Mouse (Mus musculus): ENCODE results near the gene Gm10837. TPM values are rescaled to one million over a fixed set of nuclear protein-coding genes. Genes with fewer than 3 reads are reported as not detected.
A peak's percentile ranks its signal among the peaks of the same experiment; 100 is the strongest.
"Not testable (repeated sequence)": the region's sequence is repeated elsewhere in the genome, so short reads cannot be mapped to it uniquely, and the experiment has no call there.

Gm10837 gene
- total RNA-seq (2017) = not detected in 2 replicates

- ATAC-seq (replicated peaks in 1 of 2; ENCODE audit: insufficient read depth in 1 of 2, low FRiP score in 2 of 2, low TSS enrichment in 1 of 2, low read depth in 1 of 2, poor library complexity in 2 of 2, severe bottlenecking in 2 of 2) = peak in 1 of 2 experiments; percentile 33; a peak in 2 of 4 replicates
These were observed at the start of gene Gm10837 for GRCm38 (mm10) chr14:122490441-122491328. TSS of gene Gm10837 (plus strand) at chr14:122490586.

- peak; percentile 17 to 26; a peak in 2 of 4 replicates for ATAC-seq (replicated peaks in 1 of 2; ENCODE audit: insufficient read depth in 1 of 2, low FRiP score in 2 of 2, low TSS enrichment in 1 of 2, low read depth in 1 of 2, poor library complexity in 2 of 2, severe bottlenecking in 2 of 2)
These were observed 40.5 kb upstream of the Gm10837 start for GRCm38 (mm10) chr14:122449601-122450495.

- ATAC-seq (replicated peaks in 1 of 2; ENCODE audit: insufficient read depth in 1 of 2, low FRiP score in 2 of 2, low TSS enrichment in 1 of 2, low read depth in 1 of 2, poor library complexity in 2 of 2, severe bottlenecking in 2 of 2) = no peak
These were observed 39.6 kb upstream of the Gm10837 start, which contains the start of gene Gm5089 for GRCm38 (mm10) chr14:122450496-122451382. TSS of gene Gm5089 (minus strand) at chr14:122451115.

- ATAC-seq (replicated peaks in 1 of 2; ENCODE audit: insufficient read depth in 1 of 2, low FRiP score in 2 of 2, low TSS enrichment in 1 of 2, low read depth in 1 of 2, poor library complexity in 2 of 2, severe bottlenecking in 2 of 2) = no peak
These were observed 38.7 kb upstream of the Gm10837 start for GRCm38 (mm10) chr14:122451551-122452145.

- ATAC-seq (replicated peaks in 1 of 2; ENCODE audit: insufficient read depth in 1 of 2, low FRiP score in 2 of 2, low TSS enrichment in 1 of 2, low read depth in 1 of 2, poor library complexity in 2 of 2, severe bottlenecking in 2 of 2) = no peak
These were observed 37.5 kb upstream of the Gm10837 start for GRCm38 (mm10) chr14:122452701-122453387.

GRCm38 (mm10) chr14:122453388-122453995, 36.9 kb upstream of the Gm10837 start:
- peak; percentile 56 to 62 for ATAC-seq (replicated peaks in 1 of 2; ENCODE audit: insufficient read depth in 1 of 2, low FRiP score in 2 of 2, low TSS enrichment in 1 of 2, low read depth in 1 of 2, poor library complexity in 2 of 2, severe bottlenecking in 2 of 2)

- ATAC-seq (replicated peaks in 1 of 2; ENCODE audit: insufficient read depth in 1 of 2, low FRiP score in 2 of 2, low TSS enrichment in 1 of 2, low read depth in 1 of 2, poor library complexity in 2 of 2, severe bottlenecking in 2 of 2) = no peak
These were observed 36.2 kb upstream of the Gm10837 start for GRCm38 (mm10) chr14:122453996-122454738.

GRCm38 (mm10) chr14:122454901-122455561, 35.4 kb upstream of the Gm10837 start:
- ATAC-seq (replicated peaks in 1 of 2; ENCODE audit: insufficient read depth in 1 of 2, low FRiP score in 2 of 2, low TSS enrichment in 1 of 2, low read depth in 1 of 2, poor library complexity in 2 of 2, severe bottlenecking in 2 of 2) = no peak

GRCm38 (mm10) chr14:122455562-122455958, 34.8 kb upstream of the Gm10837 start:
- ATAC-seq (replicated peaks in 1 of 2; ENCODE audit: insufficient read depth in 1 of 2, low FRiP score in 2 of 2, low TSS enrichment in 1 of 2, low read depth in 1 of 2, poor library complexity in 2 of 2, severe bottlenecking in 2 of 2) = no peak

- not testable (repeated sequence) for ATAC-seq (replicated peaks in 1 of 2; ENCODE audit: insufficient read depth in 1 of 2, low FRiP score in 2 of 2, low TSS enrichment in 1 of 2, low read depth in 1 of 2, poor library complexity in 2 of 2, severe bottlenecking in 2 of 2)
These were observed 31.1 kb upstream of the Gm10837 start for GRCm38 (mm10) chr14:122459332-122459731.

- ATAC-seq (replicated peaks in 1 of 2; ENCODE audit: insufficient read depth in 1 of 2, low FRiP score in 2 of 2, low TSS enrichment in 1 of 2, low read depth in 1 of 2, poor library complexity in 2 of 2, severe bottlenecking in 2 of 2) = no peak
These were observed 30.6 kb upstream of the Gm10837 start for GRCm38 (mm10) chr14:122459776-122460175.

GRCm38 (mm10) chr14:122460226-122460625, 30.2 kb upstream of the Gm10837 start:
- ATAC-seq (replicated peaks in 1 of 2; ENCODE audit: insufficient read depth in 1 of 2, low FRiP score in 2 of 2, low TSS enrichment in 1 of 2, low read depth in 1 of 2, poor library complexity in 2 of 2, severe bottlenecking in 2 of 2) = no peak

- no peak for ATAC-seq (replicated peaks in 1 of 2; ENCODE audit: insufficient read depth in 1 of 2, low FRiP score in 2 of 2, low TSS enrichment in 1 of 2, low read depth in 1 of 2, poor library complexity in 2 of 2, severe bottlenecking in 2 of 2)
These were observed 28.9 kb upstream of the Gm10837 start for GRCm38 (mm10) chr14:122461500-122461899.

GRCm38 (mm10) chr14:122461966-122462365, 28.4 kb upstream of the Gm10837 start:
- no peak for ATAC-seq (replicated peaks in 1 of 2; ENCODE audit: insufficient read depth in 1 of 2, low FRiP score in 2 of 2, low TSS enrichment in 1 of 2, low read depth in 1 of 2, poor library complexity in 2 of 2, severe bottlenecking in 2 of 2)

GRCm38 (mm10) chr14:122462689-122463079, 27.7 kb upstream of the Gm10837 start:
- ATAC-seq (replicated peaks in 1 of 2; ENCODE audit: insufficient read depth in 1 of 2, low FRiP score in 2 of 2, low TSS enrichment in 1 of 2, low read depth in 1 of 2, poor library complexity in 2 of 2, severe bottlenecking in 2 of 2) = no peak
